Comparison of ENCODE assay signal across 9 mouse cellular contexts in the genomic region with DNA sequence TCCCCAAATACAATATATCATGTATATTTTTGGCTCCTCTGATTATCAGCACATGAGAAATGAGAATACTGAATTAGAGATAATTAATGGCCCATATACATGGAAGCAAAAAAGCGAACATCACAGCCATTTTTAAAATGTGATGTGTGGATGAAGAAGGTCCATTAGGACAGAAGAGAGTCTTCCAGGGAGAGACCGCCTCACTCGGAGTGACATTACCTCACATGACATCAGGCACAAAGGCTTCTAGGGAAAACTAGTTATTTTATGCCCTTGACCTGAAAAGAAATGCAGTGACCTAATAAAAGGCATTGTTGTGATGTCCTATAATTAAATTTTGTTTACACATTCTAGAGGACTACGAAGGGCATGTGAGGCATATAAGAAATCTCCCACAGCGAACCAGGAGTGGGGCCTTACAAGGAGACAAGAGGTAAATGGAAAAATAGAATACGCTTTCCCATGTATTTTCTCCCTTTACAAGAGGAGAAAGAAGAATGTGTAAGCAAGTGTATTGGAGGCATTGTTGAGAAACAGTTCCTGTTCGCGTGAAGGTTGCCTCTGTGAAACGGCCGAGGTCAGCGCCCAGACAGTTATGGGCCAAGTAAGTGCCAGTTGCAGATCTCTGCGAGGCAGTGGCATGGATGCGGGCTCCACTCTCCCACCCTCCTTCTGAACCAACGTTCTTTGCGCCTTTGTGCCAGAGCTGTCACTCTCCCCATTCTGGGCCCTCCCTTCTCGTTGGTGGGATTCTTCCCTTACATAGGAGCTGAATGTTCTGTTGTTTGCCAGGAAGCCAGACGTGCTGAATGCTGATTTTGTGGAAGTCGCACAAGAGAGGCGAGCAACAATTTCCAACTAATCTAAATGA. TPM values are rescaled to one million over a fixed set of nuclear protein-coding genes. Genes with fewer than 3 reads are reported as not detected.
DNase-seq lines count a peak whose midpoint lies in the region; ATAC-seq lines count a peak whose summit lies in the region.
"Had no signal": no experiment of that assay in that cellular context is flagged by ENCODE, and none has a peak within 500 bp of the region (broad histone marks: within the 10 kb centered on the region; RNA-seq: fewer than 3 reads in every experiment).

No protein-coding gene starts in this region.

- H3K4me1 ChIP-seq in embryonic facial prominence, embryonic 12.5 days, result no peaks in the 10 kb centered on the region
- H3K4me1 ChIP-seq in hindbrain, embryonic 16.5 days (ENCODE audit: control insufficient read depth, insufficient read depth, low read depth, low read length), result no peaks in the 10 kb centered on the region
- H3K4me1 ChIP-seq in heart, embryonic 11.5 days (ENCODE audit: control insufficient read depth, insufficient read depth, low read length), result no peaks in the 10 kb centered on the region

- no peak overlapping the region for H3K9ac ChIP-seq in embryonic facial prominence, embryonic 12.5 days
- H3K9ac ChIP-seq in hindbrain, embryonic 16.5 days (ENCODE audit: low read depth, low read length), result no peak overlapping the region
- no peak overlapping the region for H3K9ac ChIP-seq in heart, embryonic 11.5 days (ENCODE audit: low read depth, low read length)

- ATAC-seq in embryonic facial prominence, embryonic 12.5 days (ENCODE audit: insufficient number of reproducible peaks, insufficient read depth, low FRiP score, low TSS enrichment), result 0 out of 2 replicates have a peak, but pooled peaks have one; percentile 60
- ATAC-seq in hindbrain, embryonic 16.5 days, result peak; percentile 96
- no peak for ATAC-seq in heart, embryonic 11.5 days (replicated peaks; ENCODE audit: insufficient number of reproducible peaks, low FRiP score, low TSS enrichment)
- no peak for ATAC-seq in CD4-positive, CD25-positive, alpha-beta regulatory T cell, adult 4 months

- H3K27ac ChIP-seq in embryonic facial prominence, embryonic 12.5 days, result no peak overlapping the region
- H3K27ac ChIP-seq in hindbrain, embryonic 16.5 days (ENCODE audit: low read depth, low read length), result peak overlapping the region; percentile 55; the same call in 1 of the 2 replicates
- no peak overlapping the region for H3K27ac ChIP-seq in heart, embryonic 11.5 days (ENCODE audit: low read depth, low read length)

- H3K4me2 ChIP-seq in embryonic facial prominence, embryonic 12.5 days (replicated peaks), result no peak overlapping the region
- peak overlapping the region; percentile 10 for H3K4me2 ChIP-seq in hindbrain, embryonic 16.5 days (ENCODE audit: low read length)
- H3K4me2 ChIP-seq in heart, embryonic 11.5 days, result no peak overlapping the region

- 62% methylated on average over 19 of the region's 19 CpGs for WGBS in embryonic facial prominence, embryonic 12.5 days
- WGBS in hindbrain, embryonic 16.5 days, result 27% methylated on average over 19 of the region's 19 CpGs
- WGBS in heart, embryonic 11.5 days (ENCODE audit: insufficient replicate concordance), result 76% methylated on average over 19 of the region's 19 CpGs

- H3K27me3 ChIP-seq in embryonic facial prominence, embryonic 12.5 days, result no peaks in the 10 kb centered on the region
- no peaks in the 10 kb centered on the region for H3K27me3 ChIP-seq in hindbrain, embryonic 16.5 days (replicated peaks; ENCODE audit: control insufficient read depth, insufficient read depth, low read length)
- no peaks in the 10 kb centered on the region for H3K27me3 ChIP-seq in heart, embryonic 11.5 days (ENCODE audit: control insufficient read depth, insufficient read depth, low read length)

- H3K36me3 ChIP-seq in embryonic facial prominence, embryonic 12.5 days, result no peaks in the 10 kb centered on the region
- H3K36me3 ChIP-seq in hindbrain, embryonic 16.5 days (ENCODE audit: control insufficient read depth, insufficient read depth, low read length), result no peaks in the 10 kb centered on the region
- H3K36me3 ChIP-seq in heart, embryonic 11.5 days (ENCODE audit: control insufficient read depth, insufficient read depth, low read length), result no peaks in the 10 kb centered on the region

- no peaks in the 10 kb centered on the region for H3K9me3 ChIP-seq in embryonic facial prominence, embryonic 12.5 days
- no peaks in the 10 kb centered on the region for H3K9me3 ChIP-seq in hindbrain, embryonic 16.5 days (ENCODE audit: control insufficient read depth, low read length)
- no peaks in the 10 kb centered on the region for H3K9me3 ChIP-seq in heart, embryonic 11.5 days (replicated peaks; ENCODE audit: control insufficient read depth, low read length)

- peak; percentile 1 for DNase-seq in adrenal gland, adult 8-10 months
- no peak for DNase-seq in adrenal gland, postnatal 25 days
- DNase-seq in neural tube, embryonic 10.5 days (ENCODE audit: extremely low spot score, low spot score), result peak; percentile 18
- no peak for DNase-seq in ovary, postnatal 36 days (ENCODE audit: low spot score)

- no peak overlapping the region for H3K4me3 ChIP-seq in embryonic facial prominence, embryonic 12.5 days
- H3K4me3 ChIP-seq in hindbrain, embryonic 16.5 days (ENCODE audit: low read length), result no peak overlapping the region
- no peak overlapping the region for H3K4me3 ChIP-seq in heart, embryonic 11.5 days (ENCODE audit: low read depth, low read length)

RNA-seq across cellular contexts. Expression of gene Ptprz1, which starts 41.0 kb away (rescaled TPM):
- 1 to 10 TPM; 2.5 to 4.3 (median 3.6) TPM for total RNA-seq in adrenal gland, adult 8-10 months (2022)
- 8.6 and 8.9 TPM in 2 replicates for total RNA-seq in adrenal gland, postnatal 25 days (2021)
- 10.1 and 12.8 TPM in 2 replicates for polyA plus RNA-seq in embryonic facial prominence, embryonic 12.5 days (2016; fragmentation: Nextera tagmentation; extraction: Ambion mirVana)
- polyA plus RNA-seq in hindbrain, embryonic 16.5 days (2015; fragmentation: Nextera tagmentation; extraction: Ambion mirVana), result 87.9 and 91.4 TPM in 2 replicates
- polyA plus RNA-seq in heart, embryonic 11.5 days (2014; fragmentation: Nextera tagmentation; extraction: Ambion mirVana), result 0.63 and 0.64 TPM in 2 replicates
- polyA plus RNA-seq in CD4-positive, CD25-positive, alpha-beta regulatory T cell, adult 4 months (2017; shearing (Covaris generic)), result under 1 TPM in 1 of 2 experiments, not detected in 1; 0.15 TPM
- total RNA-seq: hematopoietic stem cell, adult 5-6 weeks had no signal

Comparison
In these comparisons a context has a peak if more than half of its experiments do, and no peak if none do; other contexts are left out.
1. DNase-seq: peak in adrenal gland, adult 8-10 months (single experiment) and neural tube, embryonic 10.5 days (single experiment); none in adrenal gland, postnatal 25 days (single experiment) and ovary, postnatal 36 days (single experiment).
2. ATAC-seq: peak in embryonic facial prominence, embryonic 12.5 days (single experiment) and hindbrain, embryonic 16.5 days (single experiment); none in heart, embryonic 11.5 days (single experiment) and CD4-positive, CD25-positive, alpha-beta regulatory T cell, adult 4 months (single experiment).